Mouse (Mus musculus) midbrain, embryonic 14.5 days (tissue): ENCODE results near the gene Neurog1. TPM values are rescaled to one million over a fixed set of nuclear protein-coding genes. Genes with fewer than 3 reads are reported as not detected.

Experiments used
- ATAC-seq: fragments of 200-750 bp; cut with Nextera tagmentation; 2 replicates; pipeline ENCODE4 v1.8.0; 2017; ENCODE audit warnings: moderate number of reproducible peaks, moderate library complexity; ENCODE audit not compliant: low FRiP score, low TSS enrichment
- DNase-seq: peaks from one replicate; pipeline ENCODE4 v3.0.0-alpha.2; 2015
- H3K27ac ChIP-seq: fragments of 300-500 bp; sonication (generic); replicated peaks from 2 replicates; pipeline ENCODE4 v1.5.1; 2014; ENCODE audit warnings: mild to moderate bottlenecking, low read depth, low read length, moderate library complexity
- H3K27me3 ChIP-seq: fragments of 300-500 bp; sonication (generic); 2 replicates; pipeline ENCODE4 v1.6.1; 2014; ENCODE audit warnings: low read length, control low read depth, mixed read lengths; ENCODE audit not compliant: control insufficient read depth, insufficient read depth
- H3K36me3 ChIP-seq: fragments of 300-500 bp; sonication (generic); 2 replicates; pipeline ENCODE4 v1.6.1; 2014; ENCODE audit warnings: low read length, control low read depth; ENCODE audit not compliant: control insufficient read depth, insufficient read depth
- H3K4me1 ChIP-seq: fragments of 300-500 bp; sonication (generic); 2 replicates; pipeline ENCODE4 v1.6.1; 2014; ENCODE audit warnings: mild to moderate bottlenecking, antibody characterized with exemption, low read length, control low read depth; ENCODE audit not compliant: control insufficient read depth, insufficient read depth
- H3K4me2 ChIP-seq: fragments of 300-500 bp; sonication (generic); 2 replicates; pipeline ENCODE4 v1.6.1; 2014; ENCODE audit warnings: mild to moderate bottlenecking, low read length, moderate library complexity
- H3K4me3 ChIP-seq: fragments of 300-500 bp; sonication (generic); replicated peaks from 2 replicates; pipeline ENCODE4 v1.5.1; 2014; ENCODE audit warnings: low read depth, low read length
- H3K9ac ChIP-seq: fragments of 300-500 bp; sonication (generic); replicated peaks from 2 replicates; pipeline ENCODE4 v1.6.1; 2014; ENCODE audit warnings: mild to moderate bottlenecking, low read length, moderate library complexity
- H3K9me3 ChIP-seq: fragments of 300-500 bp; sonication (generic); 2 replicates; pipeline ENCODE4 v1.6.1; 2016; ENCODE audit warnings: low read length, control low read depth, mixed read lengths; ENCODE audit not compliant: control insufficient read depth
- WGBS: fragments of 180-500 bp; shearing (Covaris S2); extraction: QIAGEN DNeasy Blood & Tissue Kit; methylation state at CpG from one replicate; pipeline ENCODE4 v1.1.7; 2014; 5-methylcytosine and 5-hydroxymethylcytosine counted together
- polyA plus RNA-seq: library from polyadenylated mRNA; unstranded; fragments of >200 nt; fragmentation: Nextera tagmentation; extraction: Ambion mirVana; gene quantifications from 2 replicates; pipeline ENCODE4 v1.2.1, GENCODE M21; 2014

Neurog1 gene
- polyA plus RNA-seq, 1 experiment from 2014 or later = 8.9 TPM

GRCm38 (mm10) chr13:56253379-56253778 lies 1.4 kb upstream of the Neurog1 start:
- no peak overlapping the region for H3K4me2 ChIP-seq
- H3K36me3 ChIP-seq = no peaks in the 10 kb centered on the region
- peaks cover 88% of the 10 kb centered on the region for H3K27me3 ChIP-seq
- peaks cover 47% of the 10 kb centered on the region for H3K4me1 ChIP-seq
- no peak overlapping the region for H3K9ac ChIP-seq
- H3K9me3 ChIP-seq = no peaks in the 10 kb centered on the region
- H3K27ac ChIP-seq = no peak overlapping the region
- DNase-seq = no peak
- no peak for ATAC-seq
- no peak overlapping the region for H3K4me3 ChIP-seq
- WGBS = 17% methylated on average over 3 of the region's 3 CpGs

GRCm38 (mm10) chr13:56252783-56253182 lies 820 bp upstream of the Neurog1 start:
- H3K27ac ChIP-seq = no peak overlapping the region
- DNase-seq (peak; percentile 66), ATAC-seq (no peak)
- H3K9me3 ChIP-seq = no peaks in the 10 kb centered on the region
- 7% methylated on average over 8 of the region's 8 CpGs for whole genome bisulfite sequencing
- peak overlapping the region; percentile 34 for H3K4me3 ChIP-seq
- peaks cover 94% of the 10 kb centered on the region for H3K27me3 ChIP-seq
- peaks cover 42% of the 10 kb centered on the region for H3K4me1 ChIP-seq
- no peaks in the 10 kb centered on the region for H3K36me3 ChIP-seq
- H3K9ac ChIP-seq = no peak overlapping the region
- H3K4me2 ChIP-seq = peak overlapping the region; percentile 61

GRCm38 (mm10) chr13:56251176-56251923 lies 613 bp downstream of the Neurog1 start:
- H3K27ac ChIP-seq = peak overlapping the region; percentile 67
- no peaks in the 10 kb centered on the region for H3K9me3 ChIP-seq
- peak overlapping the region; percentile 61 for H3K4me2 ChIP-seq
- H3K9ac ChIP-seq = no peak overlapping the region; the same call in 1 of the 2 replicates
- peak; percentile 66 for DNase-seq
- peak overlapping the region; percentile 34 for H3K4me3 ChIP-seq
- H3K4me1 ChIP-seq = peaks cover 32% of the 10 kb centered on the region
- H3K36me3 ChIP-seq = no peaks in the 10 kb centered on the region
- H3K27me3 ChIP-seq = peaks cover 97% of the 10 kb centered on the region
- no peak for ATAC-seq
- under 1% methylated on average over 59 of the region's 59 CpGs for WGBS

- Histone ChIP-seq H3K36me3 (no peaks in the 10 kb centered on the region), H3K27me3 (peaks cover 98% of the 10 kb centered on the region), H3K4me3 (peak overlapping the region; percentile 34), H3K9me3 (no peaks in the 10 kb centered on the region), H3K9ac (no peak overlapping the region; the same call in 1 of the 2 replicates), H3K4me1 (peaks cover 32% of the 10 kb centered on the region), H3K4me2 (peak overlapping the region; percentile 61), H3K27ac (peak overlapping the region; percentile 67; the same call in 1 of the 2 replicates)
- WGBS = 0% methylated on average over 14 of the region's 14 CpGs
- DNase-seq (no peak), ATAC-seq (no peak)
Measured at GRCm38 (mm10) chr13:56250551-56251161, 1.3 kb downstream of the Neurog1 start.

GRCm38 (mm10) chr13:56249593-56250341 lies 2.2 kb downstream of the Neurog1 start:
- ATAC-seq (no peak), DNase-seq (no peak)
- H3K4me2 ChIP-seq = 0 out of 2 replicates have a peak overlapping the region, but pooled peaks have one; percentile 15
- H3K4me3 ChIP-seq = no peak overlapping the region
- H3K4me1 ChIP-seq = peaks cover 26% of the 10 kb centered on the region
- no peaks in the 10 kb centered on the region for H3K36me3 ChIP-seq
- 1% methylated on average over 13 of the region's 13 CpGs for WGBS
- no peak overlapping the region for H3K9ac ChIP-seq
- no peak overlapping the region for H3K27ac ChIP-seq
- peaks cover 89% of the 10 kb centered on the region for H3K27me3 ChIP-seq
- no peaks in the 10 kb centered on the region for H3K9me3 ChIP-seq

- 0 out of 2 replicates have a peak, but pooled peaks cover 3% of the 10 kb centered on the region for H3K4me1 ChIP-seq
- no peak overlapping the region for H3K4me3 ChIP-seq
- WGBS = 82% methylated on average over 5 of the region's 5 CpGs
- H3K9ac ChIP-seq = no peak overlapping the region
- H3K36me3 ChIP-seq = no peaks in the 10 kb centered on the region
- no peaks in the 10 kb centered on the region for H3K9me3 ChIP-seq
- H3K4me2 ChIP-seq = no peak overlapping the region
- DNase-seq (no peak), ATAC-seq (no peak)
- H3K27me3 ChIP-seq = peaks cover 44% of the 10 kb centered on the region
- no peak overlapping the region for H3K27ac ChIP-seq
Measured at GRCm38 (mm10) chr13:56243104-56243503, 8.9 kb downstream of the Neurog1 start.

GRCm38 (mm10) chr13:56240012-56240770 lies 11.8 kb downstream of the Neurog1 start:
- DNase-seq (peak; percentile 83), ATAC-seq (no peak)
- no peaks in the 10 kb centered on the region for H3K36me3 ChIP-seq
- no peak overlapping the region for H3K4me2 ChIP-seq
- H3K4me1 ChIP-seq = 0 out of 2 replicates have a peak, but pooled peaks cover 3% of the 10 kb centered on the region
- no peaks in the 10 kb centered on the region for H3K9me3 ChIP-seq
- H3K27me3 ChIP-seq = peaks cover 29% of the 10 kb centered on the region
- WGBS = 33% methylated on average over 16 of the region's 16 CpGs
- H3K9ac ChIP-seq = no peak overlapping the region
- no peak overlapping the region for H3K27ac ChIP-seq
- H3K4me3 ChIP-seq = no peak overlapping the region

GRCm38 (mm10) chr13:56237905-56238304 lies 14.1 kb downstream of the Neurog1 start:
- Histone ChIP-seq H3K27ac (no peak overlapping the region), H3K4me3 (no peak overlapping the region), H3K4me2 (no peak overlapping the region), H3K9me3 (no peaks in the 10 kb centered on the region), H3K36me3 (no peaks in the 10 kb centered on the region), H3K27me3 (peaks cover 42% of the 10 kb centered on the region), H3K4me1 (0 out of 2 replicates have a peak, but pooled peaks cover 3% of the 10 kb centered on the region), H3K9ac (no peak overlapping the region)
- ATAC-seq (no peak), DNase-seq (no peak)
- WGBS = 84% methylated on average over 10 of the region's 10 CpGs
